8 mouse cellular contexts compared by ENCODE assay signal in the genomic region with DNA sequence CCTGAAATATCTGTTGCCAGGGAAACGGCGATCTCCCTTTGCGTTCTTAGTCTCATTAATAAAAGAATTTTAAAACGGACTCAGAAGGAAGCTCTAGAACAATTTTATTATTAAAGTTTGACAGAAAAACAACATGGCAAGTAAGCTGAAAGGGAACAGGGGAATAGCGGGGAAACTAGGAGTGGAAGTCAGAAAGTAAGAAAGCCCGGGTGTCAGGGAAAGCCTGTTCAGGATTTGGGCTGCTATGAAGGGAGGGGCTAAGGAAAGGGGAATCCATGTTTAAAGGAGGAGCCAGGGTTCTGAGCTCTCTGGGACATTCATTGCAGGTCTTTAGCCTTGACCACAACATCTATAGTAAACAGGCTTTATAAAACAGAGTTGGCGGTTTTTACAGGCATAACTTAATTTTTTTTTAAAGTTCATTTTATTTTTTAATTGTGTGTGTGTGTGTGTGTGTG. TPM values are rescaled to one million over a fixed set of nuclear protein-coding genes. Genes with fewer than 3 reads are reported as not detected.
DNase-seq lines count a peak whose midpoint lies in the region; ATAC-seq and TF ChIP-seq lines count a peak whose summit lies in the region.

No protein-coding gene starts in this region.

- H3K4me2 ChIP-seq in neural tube, embryonic 11.5 days (ENCODE audit: low read depth) = peak overlapping the region; percentile 37
- peak overlapping the region; percentile 72 for H3K4me2 ChIP-seq in limb, embryonic 14.5 days (replicated peaks; ENCODE audit: low read depth, low read length, severe bottlenecking)

- no peaks in the 10 kb centered on the region; the same call in 1 of the 2 replicates for H3K4me1 ChIP-seq in neural tube, embryonic 11.5 days (ENCODE audit: control insufficient read depth, insufficient read depth, low read length)
- peaks cover 8% of the 10 kb centered on the region for H3K4me1 ChIP-seq in embryonic fibroblast, embryonic 13.5 days (ENCODE audit: control insufficient read depth, insufficient read depth, low read length)
- H3K4me1 ChIP-seq in limb, embryonic 14.5 days (ENCODE audit: control insufficient read depth, insufficient read depth, low read length) = peaks cover 23% of the 10 kb centered on the region

- WGBS in neural tube, embryonic 11.5 days = 10% methylated on average over 7 of the region's 7 CpGs
- 3% methylated on average over 7 of the region's 7 CpGs for WGBS in limb, embryonic 14.5 days

- no peak overlapping the region; the same call in 1 of the 2 replicates for H3K27ac ChIP-seq in neural tube, embryonic 11.5 days (ENCODE audit: low read depth, low read length)
- H3K27ac ChIP-seq in embryonic fibroblast, embryonic 13.5 days (ENCODE audit: insufficient read depth, low read length) = peak overlapping the region; percentile 93
- H3K27ac ChIP-seq in limb, embryonic 14.5 days (replicated peaks; ENCODE audit: low read depth, low read length) = peak overlapping the region; percentile 95

- H3K27me3 ChIP-seq in neural tube, embryonic 11.5 days (ENCODE audit: control insufficient read depth, insufficient read depth, low read length) = no peaks in the 10 kb centered on the region
- H3K27me3 ChIP-seq in limb, embryonic 14.5 days (ENCODE audit: control insufficient read depth, insufficient read depth, low read length) = no peaks in the 10 kb centered on the region

- no peaks in the 10 kb centered on the region for H3K9me3 ChIP-seq in neural tube, embryonic 11.5 days (ENCODE audit: control insufficient read depth, low read length)
- H3K9me3 ChIP-seq in limb, embryonic 14.5 days (ENCODE audit: control insufficient read depth, low read length) = no peaks in the 10 kb centered on the region

- TF ChIP-seq CTCF in embryonic fibroblast, embryonic 13.5 days (IDR thresholded peaks at IDR 0.05; ENCODE audit: borderline replicate concordance, insufficient read depth, low read length) = no peak

- no peak for DNase-seq in neural tube, embryonic 11.5 days (ENCODE audit: low spot score)
- no peak for DNase-seq in neural tube, embryonic 10.5 days (ENCODE audit: extremely low spot score, low spot score)
- DNase-seq in limb, embryonic 14.5 days (ENCODE audit: low spot score) = peak; percentile 56
- DNase-seq in yolk sac, embryonic 10.5 days (ENCODE audit: low spot score) = peak; percentile 38
- no peak for DNase-seq in retina, postnatal 1 day
- DNase-seq in frontal cortex, adult 2 months (ENCODE audit: extremely low spot score in 1 of 2, low spot score in 1 of 2) = no peak
- no peak for DNase-seq in cerebellum, adult 9-11 months

- no peak overlapping the region for H3K9ac ChIP-seq in neural tube, embryonic 11.5 days (ENCODE audit: low read length)
- no peak overlapping the region for H3K9ac ChIP-seq in limb, embryonic 14.5 days (ENCODE audit: low read depth, low read length, severe bottlenecking)

- H3K4me3 ChIP-seq in neural tube, embryonic 11.5 days (ENCODE audit: low read depth, low read length) = 0 out of 2 replicates have a peak overlapping the region, but pooled peaks have one; percentile 30
- H3K4me3 ChIP-seq in embryonic fibroblast, embryonic 13.5 days (ENCODE audit: insufficient read depth, low read length) = peak overlapping the region; percentile 33
- H3K4me3 ChIP-seq in limb, embryonic 14.5 days (replicated peaks; ENCODE audit: low read length) = peak overlapping the region; percentile 33

- H3K36me3 ChIP-seq in neural tube, embryonic 11.5 days (ENCODE audit: control insufficient read depth, insufficient read depth, low read length) = no peaks in the 10 kb centered on the region
- H3K36me3 ChIP-seq in limb, embryonic 14.5 days (ENCODE audit: control insufficient read depth, insufficient read depth, low read length) = peaks cover 4% of the 10 kb centered on the region; the same call in 1 of the 2 replicates

- ATAC-seq in neural tube, embryonic 11.5 days (ENCODE audit: insufficient read depth, low FRiP score, low TSS enrichment) = no peak
- peak; percentile 61 for ATAC-seq in limb, embryonic 14.5 days (ENCODE audit: low FRiP score, low read depth)

- 0 out of 2 replicates have a peak, but pooled peaks have one; percentile 13 for TF ChIP-seq POLR2A in embryonic fibroblast, embryonic 13.5 days (IDR thresholded peaks at IDR 0.05; ENCODE audit: low read depth, low read length)
- no peak for TF ChIP-seq POLR2A in limb, embryonic 14.5 days (IDR thresholded peaks at IDR 0.05; ENCODE audit: borderline replicate concordance, extremely low read depth, insufficient read depth, insufficient read length)

RNA-seq across cellular contexts. Expression of a gene that starts 45.9 kb away (rescaled TPM):
- polyA plus RNA-seq in neural tube, embryonic 11.5 days (2014; fragmentation: Nextera tagmentation; extraction: Ambion mirVana) = 46.9 and 47.1 TPM in 2 replicates
- polyA plus RNA-seq in embryonic fibroblast, embryonic 13.5 days (2011; ENCODE audit: insufficient read length, low read depth, missing spikeins) = 32.3 and 61.2 TPM in 2 replicates
- 44.7 and 51.8 TPM in 2 replicates for polyA plus RNA-seq in limb, embryonic 14.5 days (2012; rRNA removed)
- polyA plus RNA-seq in limb, embryonic 14.5 days (2014; fragmentation: Nextera tagmentation; extraction: Ambion mirVana) = 61.5 and 78.9 TPM in 2 replicates
- polyA plus RNA-seq in frontal cortex, adult 2 months (2012; rRNA removed) = 16.6 and 19.6 TPM in 2 replicates

Comparison
In these comparisons a context has a peak if more than half of its experiments do, and no peak if none do; other contexts are left out.
1. DNase-seq: peak in limb, embryonic 14.5 days (single experiment) and yolk sac, embryonic 10.5 days (single experiment); none in neural tube, embryonic 11.5 days (single experiment), neural tube, embryonic 10.5 days (single experiment), retina, postnatal 1 day (single experiment), frontal cortex, adult 2 months (0 of 2) and cerebellum, adult 9-11 months (single experiment).
2. Peak in every context shown above with its lines, with median percentiles within 50 percentile points of each other: H3K4me3 ChIP-seq.